Comparison of ENCODE assay signal across 9 mouse cellular contexts in the genomic region with DNA sequence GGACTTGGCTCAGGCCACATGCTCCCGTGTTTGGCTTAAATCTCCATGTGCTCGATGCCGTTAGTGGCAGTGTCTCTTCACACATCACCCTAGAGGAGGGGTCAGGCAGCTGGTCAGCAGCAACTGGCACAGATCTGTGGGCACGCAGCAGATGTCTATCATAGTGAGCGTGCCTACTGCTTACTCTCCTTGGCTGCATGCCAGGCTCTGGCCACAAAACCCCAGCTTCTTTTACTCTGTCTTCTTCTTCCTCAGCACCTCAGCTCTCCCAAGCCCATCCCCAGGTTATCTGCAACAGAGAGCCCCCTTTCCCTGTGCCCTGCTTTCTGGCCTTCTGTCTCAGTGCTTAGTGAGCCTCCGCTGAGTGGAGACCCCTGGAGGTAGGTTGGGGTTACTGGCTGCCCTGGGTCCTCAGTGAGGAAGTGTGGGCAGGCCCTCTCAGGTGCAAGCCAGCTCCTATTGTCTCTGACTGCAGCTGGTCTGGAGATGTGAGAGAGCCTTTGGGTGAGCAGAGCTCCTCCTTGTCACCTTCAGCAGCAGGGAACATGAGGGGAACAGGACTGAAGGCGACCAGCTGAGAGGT. TPM values are rescaled to one million over a fixed set of nuclear protein-coding genes. Genes with fewer than 3 reads are reported as not detected.
DNase-seq lines count a peak whose midpoint lies in the region; ATAC-seq and TF ChIP-seq lines count a peak whose summit lies in the region.
"Had no signal": no experiment of that assay in that cellular context is flagged by ENCODE, and none has a peak within 500 bp of the region (broad histone marks: within the 10 kb centered on the region; RNA-seq: fewer than 3 reads in every experiment).

No protein-coding gene starts in this region.

- H3K4me1 ChIP-seq in kidney, embryonic 14.5 days (ENCODE audit: control insufficient read depth, insufficient read depth, low read length) = 0 out of 2 replicates have a peak, but pooled peaks cover 5% of the 10 kb centered on the region
- peaks cover 0 to 4% of the 10 kb centered on the region in 2 experiments; a peak in 1 of 4 replicates for H3K4me1 ChIP-seq in ES-E14 (ENCODE audit: control insufficient read depth in 2 of 2, insufficient read depth in 2 of 2, low read length in 2 of 2, poor library complexity in 1 of 2)
- H3K4me1 ChIP-seq in cortical plate, adult 2 months (ENCODE audit: control insufficient read depth, insufficient read depth, low read length) = no peaks in the 10 kb centered on the region

- no peak overlapping the region for H3K4me2 ChIP-seq in kidney, embryonic 14.5 days (replicated peaks; ENCODE audit: low read depth, low read length)
- H3K4me2 ChIP-seq: heart, embryonic 15.5 days had no signal

- H3K9me3 ChIP-seq in kidney, embryonic 14.5 days (ENCODE audit: control insufficient read depth, low read length) = no peaks in the 10 kb centered on the region
- H3K9me3 ChIP-seq in ES-E14 (ENCODE audit: control insufficient read depth, insufficient read depth, low read depth, low read length) = no peaks in the 10 kb centered on the region
- H3K9me3 ChIP-seq: heart, embryonic 15.5 days had no signal

- ATAC-seq in kidney, embryonic 14.5 days (ENCODE audit: low FRiP score, low TSS enrichment) = no peak

- no peak for TF ChIP-seq POLR2A in cortical plate, adult 2 months (IDR thresholded peaks at IDR 0.05; ENCODE audit: extremely low read depth, insufficient read depth, low read length)

- 64% methylated on average over 7 of the region's 7 CpGs for WGBS in kidney, embryonic 14.5 days

- H3K27me3 ChIP-seq in kidney, embryonic 14.5 days (ENCODE audit: control insufficient read depth, insufficient read depth, low read length) = no peaks in the 10 kb centered on the region
- H3K27me3 ChIP-seq: heart, embryonic 15.5 days had no signal

- no peak overlapping the region for H3K27ac ChIP-seq in kidney, embryonic 14.5 days (ENCODE audit: low read depth, low read length)
- H3K27ac ChIP-seq in ES-E14 (ENCODE audit: insufficient read depth, low read depth, low read length, poor library complexity, severe bottlenecking) = no peak overlapping the region
- no peak overlapping the region for H3K27ac ChIP-seq in cortical plate, adult 2 months (ENCODE audit: insufficient read depth, low read length)
- H3K27ac ChIP-seq: heart, embryonic 15.5 days had no signal

- peak; percentile 40 for DNase-seq in kidney, adult 9 months
- DNase-seq in ES-E14 (ENCODE audit: low read depth, low spot score) = peak; percentile 20
- peak; percentile 31 for DNase-seq in naive thymus-derived CD4-positive, alpha-beta T cell, adult 2 months (ENCODE audit: low read depth)
- no peak for DNase-seq in frontal cortex, postnatal 10 days (ENCODE audit: low spot score in 2 of 2)
- no peak for DNase-seq in cerebellum, adult 9-10 months
- DNase-seq in heart, postnatal 25 days (ENCODE audit: low spot score) = no peak

- in situ Hi-C loops in ES-E14 (cut with MboI; ENCODE audit: low sequenced_read_pairs in 2 of 2, unreplicated experiment in 2 of 2) = no loop called here

- H3K4me3 ChIP-seq in kidney, embryonic 14.5 days (ENCODE audit: low read length) = no peak overlapping the region
- no peak overlapping the region for H3K4me3 ChIP-seq in ES-E14 (ENCODE audit: insufficient read depth in 1 of 2, low read depth in 1 of 2, low read length in 2 of 2, poor library complexity in 1 of 2, severe bottlenecking in 1 of 2)
- no peak overlapping the region for H3K4me3 ChIP-seq in cortical plate, adult 2 months (ENCODE audit: insufficient read depth, low read length)
- H3K4me3 ChIP-seq: heart, embryonic 15.5 days had no signal

- TF ChIP-seq CTCF in cortical plate, adult 2 months (IDR thresholded peaks at IDR 0.05; ENCODE audit: extremely low read depth, insufficient read depth, low read length) = 0 out of 2 replicates have a peak, but pooled peaks have one; percentile 6

- intact Hi-C loops in heart, postnatal 25 days (cut with DNase I) = no loop called here

- H3K36me3 ChIP-seq in kidney, embryonic 14.5 days (ENCODE audit: control insufficient read depth, insufficient read depth, low read length) = no peaks in the 10 kb centered on the region
- H3K36me3 ChIP-seq in ES-E14 (ENCODE audit: control insufficient read depth, insufficient read depth, low read length, poor library complexity, severe bottlenecking) = no peaks in the 10 kb centered on the region
- H3K36me3 ChIP-seq: heart, embryonic 15.5 days had no signal

- H3K9ac ChIP-seq in kidney, embryonic 14.5 days (ENCODE audit: low read depth, low read length) = no peak overlapping the region
- no peak overlapping the region for H3K9ac ChIP-seq in ES-E14 (ENCODE audit: insufficient read depth, low read depth, low read length, poor library complexity, severe bottlenecking)
- H3K9ac ChIP-seq: heart, embryonic 15.5 days had no signal

TF ChIP-seq in ES-E14, 5 proteins besides CTCF, POLR2A, EP300 and RAD21:
- no peak for TF ChIP-seq CHD2 (IDR thresholded peaks at IDR 0.05; ENCODE audit: low read depth, low read length)
- no peak for TF ChIP-seq HCFC1 (IDR thresholded peaks at IDR 0.05; ENCODE audit: borderline replicate concordance, insufficient read depth, low read length)
- no peak for TF ChIP-seq ZNF384 (IDR thresholded peaks at IDR 0.05; ENCODE audit: low read depth, low read length)
- no peak for TF ChIP-seq MAFK (IDR thresholded peaks at IDR 0.05; ENCODE audit: insufficient read depth, low read depth, low read length)
- no peak for TF ChIP-seq ZC3H11A (IDR thresholded peaks at IDR 0.05; ENCODE audit: borderline replicate concordance, low read depth, low read length)

RNA-seq across cellular contexts. Expression of a gene that starts 12.8 kb away (rescaled TPM):
- 0.69 and 1.8 TPM in 2 replicates for polyA plus RNA-seq in kidney, embryonic 14.5 days (2014; fragmentation: Nextera tagmentation; extraction: Ambion mirVana)
- 0.90 and 1.5 TPM in 2 replicates for total RNA-seq in ES-E14 (2012; rRNA removed)
- 0.11 and 0.25 TPM in 2 replicates for polyA plus RNA-seq in cortical plate, adult 2 months (2012; rRNA removed)
- total RNA-seq in heart, postnatal 25 days (2021) = under 1 TPM; 0.61 to 0.88 TPM

RNA-seq across cellular contexts. Expression of a gene that starts 37.4 kb away (rescaled TPM):
- not detected in 2 replicates for polyA plus RNA-seq in kidney, embryonic 14.5 days (2014; fragmentation: Nextera tagmentation; extraction: Ambion mirVana)
- total RNA-seq in ES-E14 (2012; rRNA removed) = not detected in 2 replicates
- polyA plus RNA-seq in cortical plate, adult 2 months (2012; rRNA removed) = not detected in 2 replicates
- not detected for total RNA-seq in heart, postnatal 25 days (2021)
- polyA plus RNA-seq: heart, embryonic 15.5 days had no signal

RNA-seq across cellular contexts. Expression of a gene that starts 39.9 kb away (rescaled TPM):
- polyA plus RNA-seq in kidney, embryonic 14.5 days (2014; fragmentation: Nextera tagmentation; extraction: Ambion mirVana) = 13.0 and 14.2 TPM in 2 replicates
- total RNA-seq in ES-E14 (2012; rRNA removed) = 1.1 and 1.8 TPM in 2 replicates
- 1.6 and 1.8 TPM in 2 replicates for polyA plus RNA-seq in cortical plate, adult 2 months (2012; rRNA removed)
- total RNA-seq in heart, postnatal 25 days (2021) = under 1 TPM; 0.31 to 0.49 TPM

RNA-seq across cellular contexts. Expression of a gene that starts 49.1 kb away (rescaled TPM):
- polyA plus RNA-seq in kidney, embryonic 14.5 days (2014; fragmentation: Nextera tagmentation; extraction: Ambion mirVana) = 0.15 TPM in 1 of 2 replicates, not detected in the other
- total RNA-seq in ES-E14 (2012; rRNA removed) = 26.4 and 27.3 TPM in 2 replicates
- polyA plus RNA-seq in cortical plate, adult 2 months (2012; rRNA removed) = 0.13 and 0.25 TPM in 2 replicates
- not detected for total RNA-seq in heart, postnatal 25 days (2021)

Comparison
In these comparisons a context has a peak if more than half of its experiments do, and no peak if none do; other contexts are left out.
1. DNase-seq: peak in kidney, adult 9 months (single experiment), ES-E14 (single experiment) and naive thymus-derived CD4-positive, alpha-beta T cell, adult 2 months (single experiment); none in frontal cortex, postnatal 10 days (0 of 2), cerebellum, adult 9-10 months (single experiment) and heart, postnatal 25 days (single experiment).